Mouse (Mus musculus): Measurements from ENCODE around the gene Samd7.

- TF ChIP-seq CTCF (IDR thresholded peaks at IDR 0.05) (no peak), EP300 (IDR thresholded peaks at IDR 0.05) (no peak)
Measured at GRCm38 (mm10) chr3:30788531-30788930, 42.4 kb downstream of the Samd7 start.

Data from lung, postnatal 0 days (tissue).